Mouse (Mus musculus): Measurements from ENCODE around the gene Il21r.

Il21r gene

DNA sequence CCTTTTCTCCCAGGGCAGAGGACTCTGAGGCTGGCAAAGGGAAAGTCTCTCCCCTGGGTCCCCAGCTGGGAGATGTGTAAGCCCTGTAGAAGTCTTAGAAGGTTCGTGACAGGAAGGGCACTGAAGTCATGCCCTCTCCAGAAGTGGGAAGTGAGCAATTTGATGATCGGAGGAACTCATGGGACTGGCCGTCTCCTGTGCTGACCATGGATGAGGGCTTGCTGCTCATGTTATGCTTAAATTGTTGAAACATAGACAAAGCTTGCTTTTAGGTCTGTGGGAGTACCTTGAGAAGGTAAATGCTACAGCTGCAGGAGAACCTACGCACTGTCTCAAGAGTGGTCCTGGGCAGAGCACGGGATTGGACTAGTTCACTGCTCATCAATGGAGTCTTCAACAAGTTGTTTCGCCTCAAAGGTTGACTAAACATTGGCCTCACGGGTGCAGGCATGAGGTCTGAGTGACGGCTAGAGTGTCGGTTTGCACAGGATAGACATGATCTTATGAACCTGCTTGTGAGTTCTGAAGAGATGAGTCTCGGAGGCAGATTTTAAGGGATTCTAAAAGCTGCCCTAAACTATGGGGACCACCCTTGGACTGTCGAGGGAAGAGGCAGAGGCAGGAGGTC lies 1.3 kb upstream of the Il21r start:
- no peak for DNase-seq

DNA sequence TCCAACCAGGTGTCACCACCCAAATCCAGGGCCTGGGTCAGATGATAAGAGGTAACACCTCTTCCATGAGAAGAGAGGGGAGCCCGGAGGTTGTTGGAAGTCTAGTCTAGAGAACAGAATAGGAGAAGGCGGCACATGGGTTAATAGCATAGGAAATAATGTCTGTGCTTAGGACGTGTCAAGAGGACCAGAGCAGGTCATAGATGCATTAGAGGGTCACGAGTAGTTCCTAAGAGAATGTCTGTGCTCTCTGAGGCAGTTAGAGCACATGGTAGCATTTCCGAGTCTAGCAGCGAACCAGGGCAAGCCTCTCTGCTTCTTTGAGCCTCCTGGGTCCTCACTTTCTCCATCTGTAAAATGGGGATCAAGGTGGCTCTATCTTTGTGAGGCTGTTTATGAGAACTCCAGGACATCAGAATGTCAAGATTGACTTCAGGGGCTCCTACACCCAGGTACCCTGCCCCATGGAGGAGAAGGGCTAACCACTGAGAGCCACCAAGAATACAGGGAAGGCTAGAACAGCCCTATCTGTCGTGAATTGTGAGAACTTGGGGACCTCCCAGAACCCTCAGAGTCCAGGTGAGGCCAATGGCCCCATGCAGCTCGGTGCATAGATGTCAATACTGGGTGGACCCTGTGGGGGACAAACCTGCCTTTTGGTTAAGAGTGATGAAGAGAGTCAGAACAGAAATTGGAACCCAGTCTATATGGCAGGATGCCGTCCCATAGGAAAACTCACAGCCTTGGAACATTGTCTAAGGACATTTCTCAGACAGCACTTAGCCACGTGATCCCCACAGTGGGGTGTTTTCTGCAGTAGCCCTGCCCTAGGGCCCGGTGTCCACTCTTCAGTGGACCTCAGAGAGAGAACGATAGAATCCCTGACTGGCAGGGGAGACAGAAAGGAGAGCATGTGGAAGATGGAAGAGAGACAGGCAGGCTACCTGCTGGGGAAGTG lies 1.4 kb downstream of the Il21r start:
- DNase-seq: no peak

DNA sequence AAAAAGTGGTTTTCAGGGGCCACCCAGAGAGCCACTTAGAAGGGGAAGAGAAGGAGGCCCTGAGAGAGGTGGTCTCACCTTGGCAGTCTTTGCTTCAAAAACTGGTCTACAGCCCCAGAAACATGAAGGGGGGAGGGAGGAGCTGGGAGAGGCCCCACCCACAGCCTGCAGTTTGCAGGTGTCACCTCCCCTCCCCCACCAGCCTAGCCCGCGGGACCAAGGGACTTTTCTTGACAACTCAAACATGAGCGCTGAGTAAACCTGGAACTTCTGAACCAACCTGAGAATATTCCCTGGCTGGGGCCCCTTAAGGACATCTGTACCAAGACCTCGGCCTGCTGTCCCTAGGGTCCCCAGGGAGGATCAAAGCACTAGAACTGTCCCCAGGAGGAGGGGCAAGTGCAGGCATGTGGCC lies 2.5 kb downstream of the Il21r start:
- no peak for DNase-seq

DNA sequence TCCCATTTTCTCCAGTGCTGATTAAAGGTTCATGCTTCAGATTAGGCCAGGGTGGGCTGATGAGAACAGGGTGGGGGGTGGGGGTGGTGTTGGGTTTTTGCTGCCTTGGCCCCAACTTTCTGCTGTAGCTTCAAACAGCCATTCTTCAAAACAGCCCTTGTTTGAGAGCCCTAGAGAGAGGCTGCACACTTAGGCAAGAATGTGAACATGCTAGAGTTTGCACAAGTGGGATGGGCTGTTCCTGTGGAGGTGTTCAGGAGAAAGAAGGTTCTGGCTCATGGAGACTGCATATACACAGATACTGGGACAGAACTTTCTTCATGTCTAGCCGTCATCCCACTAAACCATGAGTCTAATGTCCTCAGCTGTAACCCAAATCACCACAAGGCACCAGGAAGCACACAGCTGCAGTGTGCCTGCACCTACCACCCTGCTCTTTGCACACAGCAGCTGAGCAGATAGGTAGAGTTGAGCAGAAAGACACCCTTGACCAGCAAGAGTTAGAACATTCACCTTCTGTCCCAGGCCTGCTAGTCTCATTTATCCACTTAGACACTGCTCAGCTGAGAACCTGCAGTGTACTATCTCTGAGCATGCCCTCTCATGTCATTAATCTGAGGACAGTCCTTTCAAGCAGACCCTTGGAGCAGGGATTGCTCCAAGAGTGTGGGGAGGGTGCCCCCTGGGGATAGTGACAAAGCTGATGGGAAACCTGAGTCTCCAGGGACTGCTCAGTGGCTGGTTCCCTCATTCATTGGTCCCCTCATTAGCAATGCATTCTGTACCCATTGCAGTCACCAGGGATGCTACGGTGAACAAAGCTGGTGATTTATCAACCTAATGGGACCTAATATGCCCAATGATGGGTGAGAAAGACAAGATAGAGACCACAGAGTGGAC lies 3.3 kb downstream of the Il21r start:
- no peak for DNase-seq

DNA sequence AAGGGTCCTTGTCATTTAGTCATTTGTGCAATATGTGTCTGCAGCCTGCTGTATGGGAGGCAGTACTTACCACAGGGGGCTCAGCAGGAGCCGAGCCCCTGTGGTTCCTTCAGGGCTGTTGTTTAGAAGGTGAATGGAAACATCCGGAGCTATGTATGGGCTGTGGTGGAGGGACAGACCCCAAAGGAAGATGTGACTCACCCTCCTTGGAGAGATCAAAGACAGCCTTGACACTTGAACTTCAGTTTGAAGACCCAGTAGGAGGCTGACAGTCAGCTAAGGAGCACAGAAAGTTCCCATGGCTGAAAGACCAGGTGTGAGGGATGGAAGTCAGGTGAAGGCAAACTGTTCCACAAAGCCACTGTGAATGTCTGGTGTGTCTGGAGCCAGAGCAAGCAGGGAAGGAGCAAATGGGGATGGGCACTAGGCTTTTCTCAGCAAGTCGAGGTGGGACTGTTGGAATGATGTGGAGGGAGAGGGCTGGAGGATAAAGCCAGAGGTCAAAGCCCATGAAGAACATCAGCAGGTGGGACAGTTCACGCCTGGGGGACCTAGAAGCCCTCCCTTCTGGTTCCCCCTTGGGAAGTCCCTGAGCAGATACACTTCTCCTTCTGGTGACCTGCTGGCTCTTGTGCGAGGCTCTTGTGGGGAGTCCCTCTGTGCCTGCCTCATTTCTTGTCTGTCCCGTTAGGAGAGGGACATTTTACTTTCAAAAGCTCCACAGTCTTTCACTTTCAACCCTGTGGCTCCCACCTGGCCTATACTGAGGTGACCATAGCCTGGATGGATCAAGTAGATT lies 4.4 kb downstream of the Il21r start:
- no peak for DNase-seq

DNA sequence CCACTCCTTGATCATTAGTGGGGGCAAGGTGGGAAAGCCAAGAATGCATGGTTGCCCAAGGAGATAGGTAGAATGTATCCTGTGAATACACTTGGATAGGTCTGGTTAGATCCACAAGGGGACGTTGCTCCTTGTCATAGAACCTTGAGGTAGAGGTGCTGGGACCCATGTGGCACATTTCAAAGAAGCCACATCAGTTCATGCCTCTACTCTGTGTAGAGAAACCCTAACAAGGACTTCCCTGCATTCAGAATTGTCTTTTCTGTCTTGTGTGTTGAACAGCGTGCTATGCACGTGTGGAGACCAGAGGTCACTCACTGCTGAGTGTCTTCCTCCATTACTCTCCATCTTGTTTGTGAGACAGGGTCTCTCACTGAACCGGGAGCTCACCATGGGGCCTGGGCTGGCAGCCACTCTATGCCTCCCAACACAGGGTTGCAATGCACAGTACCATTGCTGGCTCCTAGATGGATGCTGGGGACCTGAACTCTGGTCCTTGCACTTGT lies 5.0 kb downstream of the Il21r start:
- no peak for DNase-seq

DNA sequence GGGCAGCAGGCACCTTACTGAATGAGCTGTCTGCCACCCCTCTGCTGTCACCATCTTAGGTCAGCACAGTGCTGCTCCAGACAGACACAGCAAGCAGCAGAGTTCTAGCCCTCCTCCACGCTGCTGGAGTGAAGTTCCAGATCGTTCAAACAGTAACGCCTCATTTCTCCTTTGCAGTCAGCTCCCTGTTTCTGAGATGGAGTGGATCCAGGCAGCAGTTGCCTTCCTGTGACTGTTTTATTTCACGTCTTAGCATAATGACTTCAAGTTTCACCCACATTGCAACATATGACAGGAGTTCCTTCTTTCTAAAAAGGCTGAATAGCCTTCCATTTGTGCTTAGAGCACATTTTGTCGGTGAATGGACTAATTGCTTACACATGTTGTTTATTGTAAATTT lies 10.3 kb downstream of the Il21r start:
- no peak for DNase-seq

DNA sequence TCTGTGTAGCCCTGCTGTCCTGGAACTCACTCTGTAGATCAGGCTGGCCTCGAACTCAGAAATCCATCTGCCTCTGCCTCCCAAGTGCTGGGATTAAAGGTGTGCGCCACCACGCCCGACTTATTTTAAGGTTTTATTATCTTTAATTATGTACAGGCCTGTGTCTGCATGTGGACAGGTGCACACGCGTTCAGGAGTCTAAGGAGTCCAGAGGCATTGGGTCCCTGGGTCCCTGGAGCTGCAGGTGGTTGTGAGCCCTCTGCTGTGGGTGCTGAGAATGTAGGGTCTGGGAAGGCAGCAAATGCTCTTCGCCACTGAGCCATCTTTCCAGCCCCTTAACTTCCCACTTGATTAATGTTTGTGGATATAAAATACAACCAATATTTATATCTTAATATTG lies 12.2 kb downstream of the Il21r start:
- no peak for DNase-seq

DNA sequence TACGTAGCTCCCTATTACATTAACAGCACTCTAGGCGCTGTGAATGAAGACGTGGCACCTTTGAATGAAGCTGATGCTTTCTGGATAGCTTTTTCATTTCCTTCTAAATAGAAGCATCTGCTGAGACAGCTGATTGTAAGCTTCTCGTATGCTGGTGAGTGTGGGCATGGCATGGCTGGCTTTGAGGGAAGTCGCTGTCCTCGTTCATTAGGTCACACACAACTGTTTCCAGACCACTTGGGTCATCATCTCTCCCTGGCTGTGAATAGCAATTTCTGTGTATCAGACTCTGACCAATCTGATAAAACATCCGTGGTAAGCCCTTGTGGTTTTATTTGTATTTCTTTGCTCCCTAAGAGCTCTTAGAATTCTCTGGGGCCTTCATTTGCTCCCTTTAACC lies 14.8 kb downstream of the Il21r start:
- DNase-seq: no peak

DNA sequence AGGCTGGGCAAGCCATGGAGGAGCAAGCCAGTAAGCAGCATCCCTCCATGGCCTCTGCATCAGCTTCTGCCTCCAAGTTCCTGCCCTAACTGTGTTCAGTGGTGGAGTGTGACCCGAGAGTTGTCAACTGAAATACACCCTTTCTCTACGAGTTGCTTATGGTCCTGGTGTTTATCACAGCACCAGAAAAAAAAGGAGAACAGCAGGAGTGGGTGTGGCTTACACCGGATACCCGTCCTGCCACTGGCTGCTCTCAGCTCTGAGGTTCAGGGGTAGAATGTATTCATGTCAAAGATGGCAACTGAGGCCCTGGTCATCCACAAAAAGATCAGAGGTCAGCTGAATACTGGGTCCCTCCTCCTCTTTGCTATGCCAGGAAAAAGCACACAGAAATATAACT lies 16.8 kb downstream of the Il21r start:
- DNase-seq: no peak

DNA sequence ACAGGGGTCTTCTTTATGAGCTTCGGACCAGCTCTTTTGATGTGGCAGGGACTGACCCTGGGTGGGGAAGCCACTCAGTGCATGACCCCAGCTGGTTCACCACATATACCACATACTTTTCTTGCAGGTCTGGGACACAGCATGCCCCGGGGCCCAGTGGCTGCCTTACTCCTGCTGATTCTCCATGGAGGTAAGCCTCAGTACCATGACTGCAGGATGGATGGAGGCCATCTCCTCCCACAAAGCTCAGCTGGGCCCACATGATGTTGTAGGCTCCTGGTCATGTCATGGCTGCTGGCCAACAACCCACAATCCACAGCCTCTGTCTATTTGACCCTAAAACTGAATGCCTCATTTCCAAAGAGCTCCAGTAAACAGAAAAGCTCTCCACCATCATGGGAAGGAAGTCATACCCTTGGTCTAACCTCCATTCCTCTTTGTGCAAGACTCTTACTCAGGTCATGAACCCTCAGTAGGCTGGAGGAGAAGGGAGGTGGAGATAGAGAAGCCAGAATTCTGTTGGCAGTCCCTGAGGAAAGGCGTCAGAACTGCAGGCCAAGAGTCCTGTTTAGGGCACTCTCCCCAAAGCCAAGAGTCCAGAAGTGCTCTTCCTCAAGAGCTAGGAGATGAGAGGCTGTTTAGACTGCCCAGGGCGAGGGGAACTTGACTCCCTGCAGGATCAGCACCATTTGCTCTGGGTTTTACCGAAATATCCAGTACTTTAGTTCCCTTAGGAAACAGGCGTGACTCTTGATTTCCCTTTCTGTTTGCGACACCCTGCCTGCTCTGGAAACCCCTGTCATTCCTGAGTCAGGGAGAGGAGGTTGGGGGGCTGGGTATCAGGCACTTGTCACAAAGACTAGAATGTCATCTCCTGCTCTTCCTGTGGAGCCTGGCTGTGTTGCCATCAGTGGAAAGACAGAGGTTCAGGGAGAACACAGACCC lies 19.8 kb downstream of the Il21r start:
- no peak for DNase-seq

DNA sequence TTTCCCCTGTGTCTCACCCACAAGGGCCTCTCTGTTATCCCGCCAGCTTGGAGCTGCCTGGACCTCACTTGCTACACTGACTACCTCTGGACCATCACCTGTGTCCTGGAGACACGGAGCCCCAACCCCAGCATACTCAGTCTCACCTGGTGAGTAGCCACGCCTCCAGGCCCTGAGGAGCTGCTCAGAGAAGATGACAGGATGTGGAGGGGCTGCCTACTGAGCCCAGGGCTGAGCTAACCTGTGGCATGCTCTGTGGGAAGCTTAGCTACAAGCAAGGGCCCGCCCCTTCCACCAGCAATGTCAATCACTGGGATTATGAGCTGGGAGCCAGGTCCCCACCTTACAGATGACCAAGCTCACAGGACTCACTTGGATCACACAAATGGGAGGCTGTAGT lies 22.0 kb downstream of the Il21r start:
- DNase-seq: no peak

DNA sequence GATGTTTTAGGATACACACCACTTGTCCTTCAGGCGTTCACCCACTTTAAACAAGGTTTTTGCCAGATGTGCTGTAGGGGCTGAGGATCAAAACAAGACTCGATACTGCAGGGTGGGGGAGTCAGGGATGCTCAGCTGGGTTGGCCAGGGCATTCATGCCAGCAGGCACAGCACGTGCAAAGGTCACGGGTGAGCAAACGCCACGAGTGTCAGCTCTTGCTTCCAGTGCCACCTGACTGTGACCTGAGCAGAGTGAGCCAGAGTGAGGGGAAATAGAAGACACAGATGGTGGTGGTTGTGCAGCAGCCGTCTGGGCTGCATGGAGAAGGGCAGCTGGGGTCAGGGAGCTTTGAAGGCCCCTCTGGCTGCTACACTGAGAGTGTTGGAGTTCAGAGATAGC lies 22.6 kb downstream of the Il21r start:
- no peak for DNase-seq

DNA sequence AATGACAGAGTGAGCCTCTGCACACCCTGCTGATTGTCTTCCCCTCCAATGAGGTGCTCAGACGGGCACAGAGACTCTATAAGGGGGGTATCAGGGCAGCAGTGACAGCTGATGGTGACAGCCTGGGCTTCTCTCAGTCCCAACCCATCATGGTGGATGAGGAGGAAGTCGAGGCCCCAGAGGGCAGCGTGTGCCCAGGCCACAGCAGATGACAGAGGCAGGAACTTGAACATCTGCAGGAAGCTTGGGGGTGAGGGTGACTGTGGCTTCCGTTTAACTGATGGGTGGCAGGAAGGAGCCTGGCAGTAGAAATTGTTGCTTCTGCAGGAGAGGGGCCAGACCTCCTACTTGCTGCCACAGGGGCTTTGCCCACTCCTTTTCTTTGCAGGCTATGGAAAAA lies 27.1 kb downstream of the Il21r start:
- DNase-seq: no peak

DNA sequence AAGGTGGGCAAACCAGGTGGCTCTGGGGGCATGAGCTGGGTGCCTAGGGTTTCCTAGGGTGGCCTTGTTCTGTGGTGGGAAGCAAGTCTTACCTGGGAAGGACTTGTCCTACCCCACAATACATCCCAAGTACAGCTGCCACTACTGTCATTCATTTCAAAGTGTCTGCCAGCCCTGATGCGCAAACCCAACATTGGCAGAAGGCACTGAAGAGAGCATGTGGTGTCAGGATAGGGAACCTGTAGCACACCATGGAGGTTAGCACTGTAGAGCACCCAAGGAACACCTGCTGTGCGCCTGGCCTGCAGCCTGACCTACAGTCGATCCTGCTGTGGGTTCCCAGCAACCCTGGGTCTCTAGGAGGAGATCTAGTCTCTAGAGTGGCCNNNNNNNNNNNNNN lies 27.8 kb downstream of the Il21r start:
- no peak for DNase-seq

DNA sequence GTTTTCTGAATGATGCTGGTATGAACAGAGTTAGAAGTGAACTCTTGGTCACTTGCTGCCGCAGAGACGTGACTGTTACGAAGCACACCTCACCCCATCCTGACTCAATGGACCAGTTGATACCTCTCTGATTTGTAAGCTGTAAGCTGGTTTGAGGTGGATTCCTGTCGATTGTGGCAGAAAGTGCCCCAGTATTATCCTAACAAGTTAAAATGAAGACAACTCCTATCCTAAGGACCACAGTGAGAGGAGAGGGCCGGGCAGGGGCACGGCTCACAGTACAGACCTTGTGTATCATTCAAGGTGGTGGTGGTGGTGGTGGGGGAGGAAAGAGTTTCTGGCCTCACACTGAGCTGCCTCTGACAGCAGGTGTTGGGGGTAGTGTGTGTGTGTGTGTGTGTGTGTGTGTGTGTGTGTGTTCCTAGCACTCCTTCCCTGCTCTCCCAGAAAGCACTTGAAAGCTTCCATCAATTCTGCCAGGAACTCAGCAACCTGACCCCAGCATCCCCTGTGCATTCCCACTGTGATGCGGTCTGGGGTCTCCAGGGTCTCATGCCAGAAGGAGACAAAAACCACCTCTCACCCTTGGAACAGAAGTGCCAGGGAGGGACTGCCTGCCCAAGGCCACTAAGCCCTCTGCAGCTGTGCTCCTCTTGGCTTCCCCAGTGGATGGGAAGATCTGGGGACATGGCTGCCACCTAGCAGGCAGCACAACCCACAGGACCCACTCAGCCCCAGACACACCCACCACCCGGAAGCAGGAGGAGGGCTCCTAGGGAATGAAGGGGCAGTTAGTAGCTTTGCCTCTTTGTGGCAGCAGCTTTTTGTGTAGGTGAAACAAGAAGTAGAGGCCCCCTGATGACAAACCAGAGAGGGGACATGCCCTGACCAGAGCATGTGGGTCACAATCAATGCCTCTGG lies 34.3 kb downstream of the Il21r start:
- no peak for DNase-seq

DNA sequence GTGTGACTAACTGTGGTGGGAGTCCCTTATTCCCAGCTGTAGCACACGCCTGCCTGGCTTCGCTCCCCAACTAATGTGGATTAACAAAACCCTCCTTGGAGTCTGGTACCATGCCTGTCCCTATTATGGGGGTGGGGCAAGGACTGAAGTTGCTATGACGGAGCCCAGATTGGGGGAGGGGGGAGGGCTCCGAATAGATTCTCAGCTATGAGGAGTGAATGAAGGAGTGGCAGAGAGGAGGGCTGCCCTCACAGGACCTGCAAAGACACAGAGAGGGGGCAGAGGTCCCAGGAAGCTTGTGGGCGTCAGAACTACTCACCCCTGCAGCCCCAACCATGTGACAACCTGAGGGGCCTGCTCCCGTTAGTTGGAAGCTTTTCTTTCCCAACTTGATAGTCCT lies 35.1 kb downstream of the Il21r start:
- DNase-seq: no peak

DNA sequence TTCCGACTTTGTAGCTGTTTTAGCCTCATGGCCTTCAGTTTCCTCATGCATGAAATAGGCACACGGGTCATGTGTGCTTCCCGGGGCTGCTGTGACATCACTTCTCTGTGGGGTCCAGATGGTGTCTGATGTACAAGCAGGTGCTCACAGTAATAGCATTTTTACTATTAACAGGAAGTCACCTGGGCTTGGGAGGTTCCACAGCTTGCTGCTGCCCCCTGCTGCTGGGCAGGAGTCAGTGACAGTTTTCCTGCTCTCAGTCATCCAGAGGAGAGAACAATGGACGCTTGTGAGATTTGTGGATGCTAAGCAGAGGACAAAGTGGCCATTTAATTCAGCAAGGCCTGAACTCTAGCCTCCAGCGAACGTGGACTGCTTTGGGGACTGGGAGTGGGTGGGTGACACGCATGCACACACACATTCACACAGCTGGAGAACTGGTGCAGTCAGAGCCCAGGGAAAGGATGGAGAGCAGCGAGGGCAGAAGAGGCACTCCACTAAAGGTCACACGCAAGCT lies 35.7 kb downstream of the Il21r start:
- DNase-seq: peak; percentile 79 to 86

DNA sequence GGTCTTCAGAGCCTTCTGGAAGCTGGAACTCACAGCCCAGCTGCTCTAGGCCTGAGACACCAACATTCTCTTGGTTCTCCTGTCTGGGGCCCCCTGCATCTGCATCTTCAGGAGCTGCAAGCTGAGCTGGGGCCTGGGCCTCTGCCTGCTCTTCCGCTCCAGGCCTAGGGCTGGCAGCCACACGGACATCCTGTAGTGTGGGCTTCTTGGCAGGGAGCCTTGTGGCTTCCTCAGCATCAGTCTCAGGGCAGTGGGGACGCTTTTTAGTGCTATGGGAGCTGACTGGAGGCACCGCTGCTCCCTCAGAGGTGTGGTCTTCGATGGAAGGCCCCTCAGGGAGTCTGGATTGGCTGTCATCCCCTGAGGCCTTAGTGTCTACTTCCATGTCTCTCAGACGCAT lies 40.7 kb downstream of the Il21r start:
- DNase-seq: no peak

DNA sequence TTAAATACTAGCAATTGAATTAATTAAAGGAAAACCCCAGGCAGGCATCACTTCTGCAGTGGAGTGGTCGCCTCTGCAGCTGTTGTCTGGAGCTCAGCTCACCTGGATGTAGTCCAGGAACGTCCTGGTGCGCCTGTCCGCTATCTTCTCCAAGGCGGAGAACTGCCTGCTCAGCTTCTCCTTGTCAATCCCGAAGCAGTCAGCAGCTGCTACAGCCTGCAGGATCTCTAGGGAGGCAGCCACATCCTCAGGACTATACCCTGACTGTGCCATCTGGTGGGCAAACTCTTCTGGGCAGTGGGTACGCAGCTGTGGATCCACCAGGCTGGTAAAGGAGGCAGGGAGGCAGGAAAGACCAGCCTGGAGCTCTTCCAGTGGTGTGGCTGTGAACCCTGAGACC lies 42.2 kb downstream of the Il21r start:
- DNase-seq: no peak

Measured in cerebellum, adult 18-20 months (tissue).